ENCODE assay signal across 8 mouse cellular contexts in the genomic region with DNA sequence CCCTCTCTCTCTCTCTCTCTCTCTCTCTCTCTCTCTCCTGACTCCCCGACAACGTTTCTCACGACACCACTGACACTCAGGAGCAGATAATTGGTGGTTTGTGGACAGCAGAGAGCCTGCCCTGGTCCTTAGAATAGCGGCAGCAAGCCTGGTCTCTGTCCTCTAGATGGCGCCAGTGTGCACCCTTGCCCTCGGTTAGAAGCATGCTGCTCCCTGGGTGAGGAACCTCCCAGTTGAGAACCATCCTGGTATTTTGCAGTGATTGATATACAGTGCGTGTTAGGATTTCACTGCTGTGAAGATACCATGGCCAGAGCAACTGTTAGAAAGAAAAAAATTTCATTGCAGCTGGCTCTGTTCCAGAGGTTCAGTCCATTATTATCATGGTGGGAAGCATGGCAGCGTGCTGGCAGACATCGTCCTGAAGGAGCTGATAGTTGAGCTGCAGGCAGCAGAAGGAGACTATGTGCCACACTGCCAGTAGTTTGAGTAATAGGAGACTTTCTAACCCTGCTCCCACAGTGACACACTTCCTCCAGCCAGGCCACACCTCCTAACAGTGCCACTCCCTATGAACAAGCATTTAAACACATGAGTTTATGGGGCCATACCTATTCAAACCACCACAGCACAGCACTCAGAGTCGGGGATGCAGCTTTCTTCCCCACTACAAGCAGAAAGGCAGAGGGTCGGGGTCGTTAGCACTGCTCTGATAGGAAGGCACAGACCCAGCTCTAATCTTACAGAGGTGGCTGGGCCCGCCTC.
DNase-seq lines count a peak whose midpoint lies in the region; ATAC-seq and TF ChIP-seq lines count a peak whose summit lies in the region.

No protein-coding gene starts in this region.

- H3K9me3 ChIP-seq in MEL (replicated peaks; ENCODE audit: insufficient read depth, low read length), result no peaks in the 10 kb centered on the region
- H3K9me3 ChIP-seq in forebrain, embryonic 13.5 days (replicated peaks), result no peaks in the 10 kb centered on the region
- H3K9me3 ChIP-seq in lung, embryonic 14.5 days (ENCODE audit: low read depth, low read length), result no peaks in the 10 kb centered on the region
- no peaks in the 10 kb centered on the region for H3K9me3 ChIP-seq in neural tube, embryonic 15.5 days (replicated peaks)

- H3K4me3 ChIP-seq in MEL (ENCODE audit: control insufficient read depth in 1 of 2, insufficient read depth in 1 of 2, low read depth in 2 of 2, low read length in 2 of 2), result no peak overlapping the region
- no peak overlapping the region for H3K4me3 ChIP-seq in forebrain, embryonic 13.5 days
- H3K4me3 ChIP-seq in lung, embryonic 14.5 days (ENCODE audit: low read depth, low read length), result no peak overlapping the region
- H3K4me3 ChIP-seq in neural tube, embryonic 15.5 days (replicated peaks), result no peak overlapping the region

- TF ChIP-seq EP300 in MEL (IDR thresholded peaks at IDR 0.05; ENCODE audit: low read depth in 1 of 2, low read length in 2 of 2), result no peak

- no peaks in the 10 kb centered on the region for H3K27me3 ChIP-seq in MEL (ENCODE audit: control insufficient read depth in 1 of 2, insufficient read depth in 2 of 2, low read length in 2 of 2)
- no peaks in the 10 kb centered on the region for H3K27me3 ChIP-seq in forebrain, embryonic 13.5 days
- H3K27me3 ChIP-seq in lung, embryonic 14.5 days (ENCODE audit: insufficient read depth, low read length), result no peaks in the 10 kb centered on the region
- H3K27me3 ChIP-seq in neural tube, embryonic 15.5 days (replicated peaks), result no peaks in the 10 kb centered on the region

- DNase-seq in MEL (ENCODE audit: low read depth, low spot score), result peak; percentile 79
- peak; percentile 68 to 86 for DNase-seq in heart, postnatal 14 days
- peak; percentile 80 to 85 for DNase-seq in kidney, postnatal 4 days
- peak; percentile 92 for DNase-seq in lung, embryonic 14.5 days
- DNase-seq in testis, postnatal 10 days (ENCODE audit: low spot score), result peak; percentile 80

- peaks cover 0 to 2% of the 10 kb centered on the region in 2 experiments; a peak in 1 of 4 replicates for H3K36me3 ChIP-seq in MEL (ENCODE audit: control insufficient read depth in 1 of 2, insufficient read depth in 2 of 2, low read length in 2 of 2)
- no peaks in the 10 kb centered on the region for H3K36me3 ChIP-seq in forebrain, embryonic 13.5 days (ENCODE audit: poor library complexity, severe bottlenecking)
- no peaks in the 10 kb centered on the region for H3K36me3 ChIP-seq in lung, embryonic 14.5 days (ENCODE audit: insufficient read depth)
- no peaks in the 10 kb centered on the region for H3K36me3 ChIP-seq in neural tube, embryonic 15.5 days

- ATAC-seq in cerebellum, adult (ENCODE audit: insufficient number of reproducible peaks, low FRiP score, low TSS enrichment), result peak; percentile 75; the same call in 1 of the 2 replicates
- peak; percentile 80 for ATAC-seq in forebrain, embryonic 13.5 days
- peak; percentile 84 for ATAC-seq in lung, embryonic 14.5 days (ENCODE audit: insufficient read depth)
- peak; percentile 77 for ATAC-seq in neural tube, embryonic 15.5 days (ENCODE audit: low FRiP score)

- peak; percentile 64 for TF ChIP-seq RAD21 in MEL (IDR thresholded peaks at IDR 0.05; ENCODE audit: low read depth, low read length)

- no peak overlapping the region for H3K27ac ChIP-seq in MEL (ENCODE audit: control insufficient read depth, low read depth, low read length)
- H3K27ac ChIP-seq in forebrain, embryonic 13.5 days, result no peak overlapping the region
- H3K27ac ChIP-seq in lung, embryonic 14.5 days (ENCODE audit: low read depth), result no peak overlapping the region
- H3K27ac ChIP-seq in neural tube, embryonic 15.5 days (replicated peaks), result no peak overlapping the region

- H3K79me2 ChIP-seq in MEL (ENCODE audit: control insufficient read depth, insufficient read depth, low read length, poor library complexity), result no peaks in the 10 kb centered on the region

- no peak overlapping the region for H3K4me2 ChIP-seq in forebrain, embryonic 13.5 days
- H3K4me2 ChIP-seq in lung, embryonic 14.5 days, result no peak overlapping the region
- no peak overlapping the region for H3K4me2 ChIP-seq in neural tube, embryonic 15.5 days

- intact Hi-C loops in heart, postnatal 14 days (cut with DNase I), result loop anchor here (2.0 kb wide), 1 partner anchor 114 kb away; no protein-coding TSS in a partner anchor

- no peak for TF ChIP-seq POLR2A in MEL (IDR thresholded peaks at IDR 0.05; ENCODE audit: control insufficient read depth in 1 of 2, insufficient read depth in 1 of 2, low read depth in 1 of 2, low read length in 2 of 2, poor library complexity in 1 of 2)

- H3K4me1 ChIP-seq in MEL (ENCODE audit: control insufficient read depth in 1 of 2, insufficient read depth in 2 of 2, low read length in 2 of 2), result peaks cover 0 to 5% of the 10 kb centered on the region in 2 experiments; a peak in 1 of 4 replicates
- peaks cover 8% of the 10 kb centered on the region for H3K4me1 ChIP-seq in forebrain, embryonic 13.5 days
- peaks cover 9% of the 10 kb centered on the region; the same call in 1 of the 2 replicates for H3K4me1 ChIP-seq in lung, embryonic 14.5 days (ENCODE audit: insufficient read depth)
- peaks cover 13% of the 10 kb centered on the region; the same call in 1 of the 2 replicates for H3K4me1 ChIP-seq in neural tube, embryonic 15.5 days

- 36% methylated on average over 13 of the region's 13 CpGs for WGBS in forebrain, embryonic 13.5 days
- WGBS in lung, embryonic 14.5 days, result 27% methylated on average over 13 of the region's 13 CpGs
- WGBS in neural tube, embryonic 15.5 days, result 24% methylated on average over 13 of the region's 13 CpGs

- no peak overlapping the region for H3K9ac ChIP-seq in MEL (ENCODE audit: control insufficient read depth, low read depth, low read length, poor library complexity, severe bottlenecking)
- no peak overlapping the region for H3K9ac ChIP-seq in forebrain, embryonic 13.5 days
- no peak overlapping the region for H3K9ac ChIP-seq in lung, embryonic 14.5 days
- no peak overlapping the region for H3K9ac ChIP-seq in neural tube, embryonic 15.5 days (replicated peaks)

- TF ChIP-seq CTCF in MEL (IDR thresholded peaks at IDR 0.05 in 2 of 3, conservative IDR thresholded peaks at IDR 0.05 in 1 of 3; ENCODE audit: control insufficient read depth in 1 of 3, insufficient read depth in 1 of 3, low read depth in 2 of 3, low read length in 3 of 3, poor library complexity in 1 of 3, severe bottlenecking in 1 of 3), result peak; percentile 77 to 83 (median 78)
- TF ChIP-seq CTCF in lung, embryonic 14.5 days (IDR thresholded peaks at IDR 0.05; ENCODE audit: low read depth), result peak; percentile 89

TF ChIP-seq in MEL, 35 proteins besides CTCF, POLR2A, EP300 and RAD21:
- TF ChIP-seq E2F4 (IDR thresholded peaks at IDR 0.05; ENCODE audit: borderline replicate concordance, low read depth, low read length) (no peak), USF2 (IDR thresholded peaks at IDR 0.05; ENCODE audit: borderline replicate concordance in 1 of 2, insufficient read depth in 1 of 2, low read depth in 1 of 2, low read length in 2 of 2) (no peak), USF1 (IDR thresholded peaks at IDR 0.05; ENCODE audit: low read depth, low read length) (no peak), KAT2A (conservative IDR thresholded peaks at IDR 0.05; ENCODE audit: low read depth, low read length) (no peak), UBTF (IDR thresholded peaks at IDR 0.05; ENCODE audit: borderline replicate concordance, insufficient read depth, low read depth, low read length) (no peak), SMC3 (IDR thresholded peaks at IDR 0.05; ENCODE audit: low read depth, low read length) (peak; percentile 76), MXI1 (IDR thresholded peaks at IDR 0.05; ENCODE audit: low read depth, low read length) (peak; percentile 30; the same call in 1 of the 2 replicates), ETS1 (IDR thresholded peaks at IDR 0.05; ENCODE audit: low read depth, low read length) (no peak), ZMIZ1 (IDR thresholded peaks at IDR 0.05; ENCODE audit: low read depth, low read length) (no peak), GABPA (IDR thresholded peaks at IDR 0.05; ENCODE audit: low read depth, low read length) (no peak), ZC3H11A (IDR thresholded peaks at IDR 0.05; ENCODE audit: low read depth, low read length) (peak; percentile 53), TCF12 (IDR thresholded peaks at IDR 0.05; ENCODE audit: low read depth, low read length) (no peak), RCOR1 (IDR thresholded peaks at IDR 0.05; ENCODE audit: low read depth, low read length) (no peak), SIN3A (IDR thresholded peaks at IDR 0.05; ENCODE audit: low read length) (no peak), NELFE (IDR thresholded peaks at IDR 0.05; ENCODE audit: low read depth, low read length) (no peak), HCFC1 (IDR thresholded peaks at IDR 0.05; ENCODE audit: low read depth, low read length) (no peak)
TF ChIP-seq in MEL: peak in this region for 3.
